Mouse (Mus musculus): ENCODE data around the gene Apol10b. TPM values are rescaled to one million over a fixed set of nuclear protein-coding genes. Genes with fewer than 3 reads are reported as not detected.
"Not testable (repeated sequence)": the region's sequence is repeated elsewhere in the genome, so short reads cannot be mapped to it uniquely, and the experiment has no call there.

Apol10b gene
- total RNA-seq (2017), result 0.59 TPM in 1 of 2 replicates, not detected in the other

DNA sequence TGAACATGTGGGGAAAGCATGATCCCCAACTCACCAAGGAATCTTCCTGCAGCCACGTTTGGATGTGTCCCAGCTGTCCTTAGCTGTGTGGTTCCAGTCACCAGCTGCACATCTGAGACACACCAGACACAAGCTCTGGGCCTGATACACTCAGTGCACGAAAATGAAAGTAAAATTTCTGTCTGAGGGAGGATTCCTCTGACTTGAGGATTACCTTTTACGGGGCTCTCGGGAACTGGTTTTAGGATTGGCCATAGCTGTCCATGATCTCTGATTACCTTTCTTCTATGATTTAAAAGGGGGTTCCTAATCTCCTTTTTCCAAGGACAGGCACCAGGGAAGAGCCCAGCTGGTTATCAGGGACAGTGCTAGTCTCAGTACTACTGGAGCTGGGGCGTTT lies at the start of gene Apol10b:
Gene Apol10b, minus strand, starts transcription at position 165 of the 400 bp plus-strand sequence.
- ATAC-seq (replicated peaks; ENCODE audit: low read depth, poor library complexity, severe bottlenecking), result no peak

GRCm38 (mm10) chr15:77643176-77643575 lies 47.3 kb upstream of the Apol10b start, which contains the start of gene Apol11b:
Gene Apol11b (minus strand): TSS chr15:77643286.
- not testable (repeated sequence) for ATAC-seq (replicated peaks; ENCODE audit: low read depth, poor library complexity, severe bottlenecking)

DNA sequence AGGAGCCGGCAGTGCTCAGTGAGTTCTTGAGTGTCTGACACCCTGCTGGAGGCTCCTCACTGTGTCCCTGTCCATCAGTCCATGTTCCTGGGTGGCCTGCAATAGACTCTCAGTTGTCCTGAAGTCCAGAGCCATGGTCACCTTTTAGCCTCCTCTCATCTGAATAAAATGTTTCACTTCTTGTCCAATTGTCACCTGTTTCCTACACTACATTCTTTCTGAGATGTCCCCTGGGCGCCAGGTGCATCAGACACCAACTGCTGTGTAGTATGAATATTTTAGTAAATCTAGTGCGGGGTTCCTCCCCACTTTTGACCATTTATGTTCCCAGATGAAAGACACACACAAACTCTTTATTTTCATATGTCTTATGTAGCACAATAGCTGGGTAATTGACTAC lies 33.9 kb upstream of the Apol10b start:
- ATAC-seq (replicated peaks; ENCODE audit: low read depth, poor library complexity, severe bottlenecking), result not testable (repeated sequence)

DNA sequence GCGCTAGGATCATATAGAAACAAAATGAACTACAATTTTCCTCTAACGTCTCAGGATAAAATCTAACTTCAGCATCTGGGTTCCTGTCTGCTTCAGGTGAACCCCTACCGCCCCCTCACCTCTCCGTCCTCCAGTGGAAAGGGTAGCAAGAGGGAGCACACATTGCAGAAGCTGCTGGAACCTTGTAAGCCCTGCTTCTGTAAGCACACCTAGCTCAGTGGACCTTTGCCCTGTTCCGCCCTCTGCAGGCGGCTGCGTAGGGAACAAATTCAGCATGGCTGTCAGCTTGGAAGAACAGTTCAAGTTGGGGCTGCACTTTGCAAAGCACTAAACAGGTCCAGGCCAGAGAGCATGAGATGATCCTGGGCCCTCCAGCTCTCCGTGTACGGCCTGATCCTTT lies 32.7 kb upstream of the Apol10b start:
- not testable (repeated sequence) for ATAC-seq (replicated peaks; ENCODE audit: low read depth, poor library complexity, severe bottlenecking)

DNA sequence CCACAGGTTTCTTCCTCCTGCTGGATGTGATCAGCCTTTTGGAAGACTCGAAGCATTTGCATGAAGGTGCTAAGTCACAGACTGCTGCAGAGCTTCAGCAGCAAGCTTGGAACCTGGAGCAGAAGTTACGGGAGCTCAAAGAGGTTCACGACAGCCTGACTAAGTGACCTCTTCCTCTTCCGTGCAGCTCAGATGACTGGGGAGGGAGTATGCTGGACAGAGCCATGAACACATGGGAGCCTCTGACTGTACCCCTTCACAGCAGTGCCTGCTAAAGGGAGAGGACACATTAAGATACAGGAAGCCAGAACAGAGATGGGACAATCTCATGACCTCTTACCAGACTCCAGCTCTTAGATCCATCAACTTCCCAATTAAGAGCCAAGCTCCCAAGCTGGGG lies 30.5 kb upstream of the Apol10b start:
- ATAC-seq (replicated peaks; ENCODE audit: low read depth, poor library complexity, severe bottlenecking), result 0 out of 2 replicates have a peak, but pooled peaks have one; percentile 11

- ATAC-seq (replicated peaks; ENCODE audit: low read depth, poor library complexity, severe bottlenecking), result no peak
Observed at GRCm38 (mm10) chr15:77624710-77625109, 28.8 kb upstream of the Apol10b start.

DNA sequence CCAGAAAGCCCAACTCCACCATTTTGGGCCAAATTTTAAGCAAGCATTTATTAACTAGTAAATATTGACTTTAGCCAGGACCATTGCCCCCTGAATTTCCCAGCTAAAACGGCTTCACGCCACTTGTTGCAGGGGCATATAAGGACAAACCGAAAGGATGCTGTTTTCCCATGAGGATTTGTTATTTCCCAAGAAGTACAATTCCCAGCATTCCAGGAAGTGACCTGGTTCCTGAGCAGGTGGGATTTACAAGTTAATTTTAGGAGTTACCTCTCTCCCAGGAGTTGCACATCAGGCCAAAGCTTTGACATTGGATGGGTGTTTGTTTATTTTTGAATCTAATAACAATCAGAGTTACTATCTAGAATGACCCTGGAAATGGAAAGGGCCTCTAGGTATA lies 10.1 kb upstream of the Apol10b start:
- ATAC-seq (replicated peaks; ENCODE audit: low read depth, poor library complexity, severe bottlenecking), result no peak

DNA sequence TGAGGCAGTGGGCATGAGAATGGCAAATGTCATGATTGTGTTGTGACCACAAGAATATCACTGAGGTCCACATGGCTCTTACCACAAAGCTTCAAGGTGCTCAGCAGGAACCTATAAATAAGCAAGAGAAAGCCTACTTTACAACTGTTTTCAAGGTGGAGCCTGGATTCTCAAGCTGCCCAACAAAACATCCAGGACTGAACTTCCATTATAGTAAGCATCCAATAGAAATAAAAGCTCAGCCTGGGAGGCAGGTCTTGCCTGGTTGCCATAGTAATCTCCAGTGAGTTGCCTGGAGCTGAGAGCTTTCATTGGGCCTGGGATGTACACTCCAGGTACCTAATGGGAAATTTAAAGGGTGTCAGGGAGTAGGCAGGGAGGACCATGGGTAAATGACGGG lies 3.0 kb upstream of the Apol10b start, which contains the start of gene Gm36245:
Gene Gm36245, plus strand, starts transcription at position 301 of the 400 bp plus-strand sequence.
- no peak for ATAC-seq (replicated peaks; ENCODE audit: low read depth, poor library complexity, severe bottlenecking)

DNA sequence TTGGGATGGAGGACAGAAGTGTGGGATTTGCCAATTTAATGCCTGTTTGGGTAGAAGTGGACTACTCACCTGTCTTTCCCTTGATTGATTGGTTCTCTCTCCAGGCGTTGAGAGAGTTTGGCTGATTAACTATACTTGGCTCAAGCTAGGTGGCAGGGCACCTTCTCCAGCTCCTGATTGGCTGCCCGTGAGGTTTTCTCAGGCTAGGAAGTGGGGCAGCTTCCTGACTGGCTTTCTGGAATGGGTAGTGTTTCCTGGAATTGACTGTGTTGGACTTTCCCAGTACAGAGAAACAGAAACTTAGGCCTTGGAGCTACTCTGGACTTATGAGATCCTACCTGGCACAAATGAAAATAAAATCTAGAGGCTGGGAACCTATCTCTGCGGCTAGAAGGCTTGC lies 2.5 kb upstream of the Apol10b start:
- ATAC-seq (replicated peaks; ENCODE audit: low read depth, poor library complexity, severe bottlenecking), result no peak

GRCm38 (mm10) chr15:77593557-77593956 lies 2.4 kb downstream of the Apol10b start:
- ATAC-seq (replicated peaks; ENCODE audit: low read depth, poor library complexity, severe bottlenecking), result no peak

DNA sequence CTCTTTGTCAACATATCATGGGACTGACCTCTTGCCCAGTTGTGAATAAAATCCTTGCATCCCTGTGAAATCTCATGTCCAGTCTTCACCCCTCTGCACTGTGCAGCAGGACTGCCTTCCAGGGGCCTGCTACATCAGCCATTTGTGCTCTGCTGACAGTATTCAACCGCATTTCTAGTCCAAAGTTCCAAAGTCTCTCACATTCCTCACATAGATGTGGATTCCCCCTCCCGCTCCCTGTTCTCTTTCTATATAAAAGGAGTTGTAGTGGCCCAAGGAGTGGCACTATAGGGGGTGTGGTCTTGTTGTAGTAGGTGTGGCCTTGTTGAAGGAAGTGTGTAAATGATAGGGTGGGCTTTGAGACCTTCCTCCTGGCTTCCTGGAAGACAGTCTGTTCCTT lies 5.0 kb downstream of the Apol10b start:
- no peak for ATAC-seq (replicated peaks; ENCODE audit: low read depth, poor library complexity, severe bottlenecking)

- ATAC-seq (replicated peaks; ENCODE audit: low read depth, poor library complexity, severe bottlenecking), result no peak
Observed at GRCm38 (mm10) chr15:77588981-77589380, 6.9 kb downstream of the Apol10b start.

DNA sequence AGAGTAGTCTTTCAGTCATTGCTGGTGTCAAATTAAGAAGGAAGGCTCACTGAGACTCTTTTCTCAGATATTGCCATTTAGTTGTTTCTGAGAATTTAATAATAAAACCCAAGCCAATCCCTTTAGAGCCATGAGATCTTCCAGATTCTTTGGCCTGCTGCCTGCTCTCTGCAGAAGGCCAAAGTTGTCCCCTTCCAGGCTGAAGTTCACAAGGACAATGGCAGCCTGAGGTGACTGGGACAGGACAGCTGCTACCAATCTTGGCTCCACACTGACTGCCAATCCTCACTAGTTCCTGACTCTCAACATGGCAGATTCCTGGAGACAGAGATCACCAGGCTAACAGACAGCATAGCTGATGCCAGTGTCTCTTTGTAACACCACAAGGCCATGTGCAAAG lies 8.9 kb downstream of the Apol10b start:
- no peak for ATAC-seq (replicated peaks; ENCODE audit: low read depth, poor library complexity, severe bottlenecking)

GRCm38 (mm10) chr15:77581681-77582080 lies 14.2 kb downstream of the Apol10b start:
- ATAC-seq (replicated peaks; ENCODE audit: low read depth, poor library complexity, severe bottlenecking), result no peak

GRCm38 (mm10) chr15:77579311-77579710 lies 16.6 kb downstream of the Apol10b start:
- ATAC-seq (replicated peaks; ENCODE audit: low read depth, poor library complexity, severe bottlenecking), result no peak

- ATAC-seq (replicated peaks; ENCODE audit: low read depth, poor library complexity, severe bottlenecking), result no peak
Observed at GRCm38 (mm10) chr15:77578801-77579200, 17.1 kb downstream of the Apol10b start.

GRCm38 (mm10) chr15:77563219-77563618 lies 32.7 kb downstream of the Apol10b start:
- ATAC-seq (replicated peaks; ENCODE audit: low read depth, poor library complexity, severe bottlenecking), result no peak

GRCm38 (mm10) chr15:77561792-77562191 lies 34.1 kb downstream of the Apol10b start, which contains the start of gene 1700025B11Rik:
Gene 1700025B11Rik (minus strand): TSS chr15:77561892.
- no peak for ATAC-seq (replicated peaks; ENCODE audit: low read depth, poor library complexity, severe bottlenecking)

- not testable (repeated sequence) for ATAC-seq (replicated peaks; ENCODE audit: low read depth, poor library complexity, severe bottlenecking)
Observed at GRCm38 (mm10) chr15:77539221-77539620, 56.7 kb downstream of the Apol10b start.

Measured in common myeloid progenitor, adult 5-6 weeks (primary cell).